Mouse (Mus musculus) yolk sac, embryonic 10.5 days (tissue): ENCODE results near the gene Nek6.

Experiments
- DNase-seq: peaks from one replicate; pipeline ENCODE4 v3.0.0-alpha.2; 2017; ENCODE audit warnings: low spot score

Nek6 gene

GRCm38 (mm10) chr2:38621076-38621475 is 109.6 kb downstream of the Nek6 start:
- no peak for DNase-seq

- no peak for DNase-seq
Measured at GRCm38 (mm10) chr2:38621610-38622021, 110.2 kb downstream of the Nek6 start.

GRCm38 (mm10) chr2:38623411-38623810 is 112.0 kb downstream of the Nek6 start:
- no peak for DNase-seq

GRCm38 (mm10) chr2:38623821-38624590 is 112.6 kb downstream of the Nek6 start:
- DNase-seq, result no peak

- DNase-seq, result no peak
Measured at GRCm38 (mm10) chr2:38628801-38629200, 117.4 kb downstream of the Nek6 start.

- no peak for DNase-seq
Measured at GRCm38 (mm10) chr2:38629451-38629850, 118.0 kb downstream of the Nek6 start.

GRCm38 (mm10) chr2:38630574-38630973 is 119.1 kb downstream of the Nek6 start:
- no peak for DNase-seq

GRCm38 (mm10) chr2:38637716-38638267 is 126.3 kb downstream of the Nek6 start:
- DNase-seq, result no peak

GRCm38 (mm10) chr2:38641761-38642160 is 130.3 kb downstream of the Nek6 start:
- DNase-seq, result no peak

- peak; percentile 91 for DNase-seq
Measured at GRCm38 (mm10) chr2:38643625-38644427, 132.4 kb downstream of the Nek6 start, which contains the start of gene Psmb7. Psmb7 (minus strand) TSS chr2:38644087.
